Mouse (Mus musculus): ENCODE measurements around the gene C530008M17Rik.
A peak's percentile ranks its signal among the peaks of the same experiment; 100 is the strongest.

Gene C530008M17Rik

DNA sequence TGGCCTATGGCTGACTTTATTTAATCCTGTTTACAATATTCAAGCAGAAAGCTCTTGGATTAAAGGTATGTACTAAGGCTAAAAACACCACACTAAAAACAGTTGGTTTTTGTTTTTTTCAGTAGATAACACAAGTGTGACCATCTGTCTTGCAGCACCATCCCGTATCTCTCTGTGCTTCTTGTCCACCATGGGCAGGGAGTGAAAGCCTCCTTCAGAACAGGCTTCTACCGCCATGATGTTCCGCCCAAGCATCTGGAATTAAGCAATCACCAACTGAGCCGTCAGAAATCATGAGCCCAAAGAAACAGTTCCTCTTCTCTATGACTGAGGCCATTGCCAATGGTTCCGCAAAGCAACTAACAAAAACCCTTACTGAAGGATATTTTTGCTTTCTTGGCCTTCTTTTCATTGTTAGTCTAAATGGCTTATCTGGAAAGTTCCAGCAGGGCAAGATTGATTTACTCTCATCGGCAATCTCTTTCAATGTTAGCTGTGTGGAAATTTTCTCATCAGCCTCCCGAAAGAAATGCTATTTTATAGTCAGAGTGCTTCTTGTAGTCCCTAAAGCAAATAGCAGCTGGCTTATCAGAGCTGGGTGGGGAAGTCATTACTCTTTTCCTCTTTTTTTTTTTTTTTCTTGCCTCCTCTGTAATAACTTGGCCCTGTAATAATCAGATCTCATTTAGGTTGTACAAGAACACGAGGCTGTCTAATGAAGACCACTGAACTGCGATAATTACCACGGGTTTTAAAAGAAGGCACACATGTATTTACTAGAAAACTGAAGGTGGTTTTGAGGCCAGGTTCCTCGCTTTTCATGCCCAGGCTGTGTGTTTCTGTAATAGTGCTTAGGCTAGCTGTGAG, 49.2 kb downstream of the C530008M17Rik start:
- no peak for DNase-seq

DNA sequence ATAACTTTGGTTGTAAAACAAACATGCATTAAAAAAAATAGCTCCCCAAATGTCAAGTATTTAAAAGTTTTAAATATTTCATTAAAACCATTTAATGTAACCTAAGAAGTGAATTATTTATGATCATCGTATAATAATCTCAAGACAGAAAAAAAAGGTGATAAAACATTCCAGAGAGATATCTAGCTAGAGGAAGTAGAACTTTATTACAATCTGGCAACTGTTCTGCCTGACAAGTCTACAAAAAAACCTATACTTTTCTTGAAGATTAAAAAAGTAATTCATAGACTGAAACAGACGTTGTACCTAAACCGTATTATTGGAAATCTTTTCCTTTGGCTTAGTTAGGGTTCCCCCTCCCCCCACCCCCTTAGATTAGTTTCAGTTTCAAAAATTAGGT, 50.8 kb downstream of the C530008M17Rik start:
- no peak for DNase-seq

DNA sequence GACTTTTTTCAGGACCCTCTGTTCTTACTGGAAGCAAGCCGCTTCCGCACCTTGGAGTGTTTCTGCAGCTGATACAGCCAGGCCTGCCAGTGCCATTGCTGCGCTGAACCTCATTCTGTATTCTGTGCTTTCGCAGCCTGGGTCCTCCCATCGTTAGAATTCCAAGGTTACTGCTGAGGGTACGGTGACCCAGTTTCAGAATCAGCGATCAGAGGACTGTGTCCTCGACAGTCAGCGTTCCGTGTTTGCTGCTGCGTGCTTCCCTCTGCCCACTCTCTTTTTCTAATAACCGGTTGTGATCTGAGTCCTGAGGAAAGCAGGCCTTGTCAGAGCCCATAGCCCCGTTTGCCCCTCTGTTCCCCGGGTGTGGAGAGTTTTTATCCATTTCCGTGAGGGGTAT, 51.7 kb downstream of the C530008M17Rik start:
- no peak for DNase-seq

DNA sequence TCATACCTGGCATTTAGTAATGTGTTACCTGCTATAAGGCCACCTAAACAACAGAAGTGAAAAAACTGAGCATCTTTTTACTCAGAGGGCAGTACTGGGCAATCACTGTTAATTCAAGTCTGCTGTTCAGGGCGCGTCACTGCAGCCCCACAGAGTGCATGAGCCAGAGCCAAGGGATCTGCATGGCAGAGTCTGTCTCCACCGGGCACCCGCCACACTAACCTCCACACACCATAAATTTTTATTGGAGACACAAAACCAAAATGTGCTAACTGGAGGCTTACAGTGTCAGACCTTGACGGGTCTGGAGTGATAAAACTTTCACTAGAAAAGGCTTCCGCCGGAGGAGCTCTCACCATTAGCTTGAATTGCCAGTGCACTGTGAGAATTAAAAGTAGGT, 57.4 kb downstream of the C530008M17Rik start:
- peak in 1 of 2 experiments; percentile 37 for DNase-seq

DNA sequence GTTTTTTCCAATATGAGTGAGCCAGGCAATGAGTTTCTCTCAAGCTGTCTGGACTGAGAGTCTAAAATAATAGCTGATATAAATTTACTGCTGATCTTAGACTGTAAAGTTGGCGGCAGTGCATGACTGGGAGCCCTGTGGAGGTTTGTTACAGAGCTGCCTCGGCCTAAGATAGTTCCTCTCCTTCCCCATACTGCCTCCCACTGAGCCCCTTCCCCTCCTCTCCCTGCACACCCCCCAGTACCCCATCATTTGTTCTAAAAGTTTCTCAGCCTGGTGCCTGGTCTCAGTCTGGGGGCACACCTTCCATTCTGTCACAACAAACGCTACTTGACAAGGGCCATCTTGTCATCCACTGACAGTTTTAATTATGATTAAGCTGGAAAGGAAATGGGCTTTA, 63.6 kb downstream of the C530008M17Rik start:
- no peak for DNase-seq

DNA sequence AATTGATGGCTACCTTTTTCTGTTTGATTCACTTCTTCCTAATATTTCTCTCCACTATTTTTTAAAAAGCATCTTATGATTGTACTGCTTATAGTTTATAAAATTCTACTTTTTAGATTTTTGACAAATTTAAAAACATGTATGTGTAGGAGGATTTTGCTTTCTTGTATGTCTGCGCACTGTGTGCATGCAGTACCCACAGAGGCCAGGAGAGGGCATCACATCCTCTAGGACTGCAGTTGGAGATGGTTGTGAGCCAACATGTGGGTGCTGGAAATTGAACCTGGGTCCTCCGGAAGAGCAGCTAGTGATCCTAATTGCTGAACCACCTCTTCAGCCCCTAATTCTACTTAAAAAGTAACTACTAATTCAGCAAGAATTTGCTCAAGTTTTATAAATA, 68.6 kb downstream of the C530008M17Rik start:
- DNase-seq, result no peak

DNA sequence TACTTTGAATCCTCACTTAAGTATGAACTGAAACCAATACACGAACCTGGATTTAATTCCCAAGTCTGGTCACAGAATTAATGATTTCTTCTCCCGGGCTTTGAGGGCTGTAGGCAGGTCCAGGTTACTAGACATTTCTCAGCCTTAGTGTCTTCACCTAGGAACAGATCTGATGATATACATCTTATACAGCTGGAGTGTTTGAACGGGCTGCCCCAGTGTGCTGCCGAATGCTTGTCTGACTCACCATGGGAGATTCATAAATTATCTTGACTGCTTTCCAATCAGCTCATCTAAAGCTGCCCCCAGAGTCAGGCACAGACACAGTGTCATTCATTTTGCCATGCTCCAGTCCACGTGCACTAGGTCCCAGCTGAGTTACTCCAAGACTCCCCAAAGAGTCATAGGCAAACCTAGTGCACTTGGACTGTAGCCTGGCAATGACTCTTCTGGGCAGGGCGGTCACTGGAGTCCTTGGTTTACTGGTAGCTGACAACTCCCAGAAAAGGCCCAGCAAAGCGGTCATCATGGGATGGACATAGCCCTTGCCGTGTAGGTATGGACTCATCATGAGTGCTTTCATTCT, 70.3 kb downstream of the C530008M17Rik start:
- DNase-seq, result no peak

DNA sequence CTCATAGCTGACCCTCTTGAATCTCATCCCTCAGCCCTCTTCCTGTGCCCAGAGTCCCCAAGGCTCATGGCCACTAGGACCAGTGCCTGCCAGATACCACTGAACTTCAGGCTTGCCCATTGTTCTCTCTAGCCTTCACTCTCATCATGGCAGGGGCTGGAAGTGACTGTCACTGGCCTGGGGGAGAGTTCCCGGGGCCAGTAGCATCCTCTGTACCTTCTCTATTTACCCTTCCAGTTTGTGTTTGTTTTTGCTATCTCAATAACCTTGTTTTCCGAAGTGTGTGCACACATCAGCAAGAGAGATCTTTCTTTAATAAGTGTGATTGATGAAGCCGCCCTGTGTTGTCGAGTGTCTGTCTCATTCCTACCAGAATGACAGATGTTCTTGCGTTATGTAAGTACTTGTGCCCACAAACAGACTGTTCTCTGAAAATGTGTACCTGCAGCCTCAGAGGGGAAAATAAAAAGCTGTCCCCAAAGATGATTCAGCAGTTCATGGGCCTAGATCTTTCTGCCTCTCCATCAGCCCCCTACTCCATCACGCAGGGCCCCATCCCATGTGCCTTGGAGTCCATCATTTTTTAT, 76.8 kb downstream of the C530008M17Rik start:
- no peak for DNase-seq

DNA sequence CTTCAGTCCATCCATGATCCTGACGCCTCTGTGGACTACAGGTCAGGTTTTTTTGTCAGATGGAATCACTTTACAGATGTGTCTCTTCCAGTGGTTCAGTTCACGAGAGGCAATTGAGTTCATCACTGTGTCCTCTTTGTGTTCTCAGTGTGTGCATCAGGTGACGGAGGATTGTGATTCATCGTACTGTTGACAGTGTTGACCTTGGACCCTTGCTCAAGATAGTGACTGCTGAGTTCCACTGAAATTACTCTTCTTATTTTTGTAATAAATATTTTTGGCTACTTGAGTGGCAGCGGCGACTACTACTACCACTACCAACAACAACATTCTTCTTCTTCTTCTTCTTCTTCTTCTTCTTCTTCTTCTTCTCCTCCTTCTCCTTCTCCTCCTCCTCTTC, 85.2 kb downstream of the C530008M17Rik start:
- DNase-seq, result no peak

DNA sequence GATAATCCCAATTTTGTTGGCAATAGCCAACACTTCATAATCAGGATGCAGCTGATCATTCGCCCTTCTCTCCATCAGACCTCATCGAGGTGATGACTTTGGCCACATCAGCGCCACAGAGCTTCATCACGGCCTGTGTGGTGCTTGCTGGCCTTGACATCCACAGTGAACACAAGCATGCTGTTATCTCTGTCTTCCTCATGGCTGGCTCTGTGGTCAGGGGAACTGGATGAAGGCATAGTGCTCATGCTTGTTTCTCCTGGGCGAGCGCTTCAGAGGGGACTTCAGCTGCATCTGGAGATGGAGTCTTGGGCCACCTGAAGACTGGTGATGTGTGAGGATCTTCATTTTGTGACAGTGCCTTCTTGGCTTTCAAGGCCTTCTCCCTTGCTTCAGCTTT, 85.8 kb downstream of the C530008M17Rik start:
- DNase-seq, result no peak

DNA sequence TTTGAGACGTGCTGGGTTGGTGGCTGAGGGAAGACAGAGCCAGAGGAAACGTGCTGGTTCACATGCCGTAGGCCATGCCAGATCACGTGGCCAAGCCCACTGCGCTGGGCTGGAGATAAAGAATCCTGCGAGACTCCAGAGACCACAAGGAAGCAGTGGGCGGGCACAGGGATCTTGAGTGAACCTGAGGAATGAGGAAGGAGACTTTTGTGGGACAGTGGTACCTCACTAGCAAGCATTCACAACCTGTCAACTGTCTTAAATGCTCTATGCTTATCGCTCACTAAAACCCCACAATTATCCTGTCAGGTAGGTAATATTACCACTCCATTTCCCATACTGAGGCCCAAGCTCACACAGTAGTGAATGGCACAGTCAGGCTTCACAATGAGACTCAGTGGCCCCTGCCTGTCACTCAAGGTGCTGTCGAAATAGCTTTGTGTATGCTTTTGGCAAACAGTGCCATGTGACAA, 88.5 kb downstream of the C530008M17Rik start:
- DNase-seq, result peak; percentile 40 to 50

DNA sequence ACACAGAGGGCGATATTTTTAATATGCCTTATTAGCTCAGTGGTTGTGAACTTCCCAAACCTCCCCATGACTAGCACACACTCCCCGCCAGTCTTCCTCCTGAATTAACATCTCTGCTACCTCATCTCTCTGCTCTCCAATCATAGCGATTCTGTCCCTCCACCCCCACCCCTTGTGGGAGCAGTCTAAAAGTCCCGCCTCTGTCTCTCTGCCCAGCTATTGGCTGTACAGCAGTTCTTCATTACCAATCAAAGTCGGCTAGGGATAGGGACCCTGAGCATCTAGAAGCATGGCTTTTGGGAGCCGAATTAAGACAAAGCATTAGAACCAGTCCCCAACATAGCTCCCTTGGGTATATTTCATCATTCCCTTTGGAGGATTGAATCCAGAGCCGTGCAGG, 91.5 kb downstream of the C530008M17Rik start:
- DNase-seq, result no peak

DNA sequence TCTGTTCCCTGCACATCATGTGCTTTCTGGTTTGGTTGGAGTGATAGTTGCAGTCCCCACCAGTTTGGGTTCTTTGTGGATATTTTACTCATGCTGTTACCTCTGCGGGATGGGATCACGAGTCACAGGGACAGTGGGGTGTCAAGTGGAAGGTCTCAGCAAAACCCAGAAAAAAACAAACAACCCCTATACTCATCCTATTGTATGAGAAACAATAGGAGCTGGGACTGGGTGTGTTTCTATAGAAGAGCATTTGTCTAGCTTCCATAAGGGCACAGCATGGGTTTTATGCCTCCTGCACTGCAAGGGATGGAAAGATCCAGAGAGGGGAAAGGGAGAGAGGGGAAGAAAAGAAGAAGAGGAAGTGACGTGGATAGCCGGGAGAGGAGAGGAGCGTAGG, 96.0 kb downstream of the C530008M17Rik start:
- no peak for DNase-seq

DNA sequence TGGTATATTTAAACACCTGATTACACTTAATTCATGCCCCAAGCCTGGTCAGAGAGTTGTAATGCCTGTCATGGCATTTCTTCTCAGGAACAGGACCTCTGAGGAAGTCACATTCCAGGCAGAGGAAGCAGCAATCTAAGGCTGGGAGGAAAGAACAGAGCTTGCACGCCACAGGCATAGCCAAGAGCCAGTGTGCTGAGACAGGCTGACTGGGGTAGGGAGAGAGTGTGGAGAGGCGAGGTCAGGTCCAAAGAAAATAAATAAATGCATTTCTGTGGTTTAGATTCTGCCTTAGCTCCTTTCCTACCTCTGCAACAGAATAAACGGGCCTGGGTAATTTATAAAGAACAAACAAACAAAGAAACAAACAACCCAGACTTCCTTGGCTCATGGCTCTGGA, 104.0 kb downstream of the C530008M17Rik start:
- no peak for DNase-seq

DNA sequence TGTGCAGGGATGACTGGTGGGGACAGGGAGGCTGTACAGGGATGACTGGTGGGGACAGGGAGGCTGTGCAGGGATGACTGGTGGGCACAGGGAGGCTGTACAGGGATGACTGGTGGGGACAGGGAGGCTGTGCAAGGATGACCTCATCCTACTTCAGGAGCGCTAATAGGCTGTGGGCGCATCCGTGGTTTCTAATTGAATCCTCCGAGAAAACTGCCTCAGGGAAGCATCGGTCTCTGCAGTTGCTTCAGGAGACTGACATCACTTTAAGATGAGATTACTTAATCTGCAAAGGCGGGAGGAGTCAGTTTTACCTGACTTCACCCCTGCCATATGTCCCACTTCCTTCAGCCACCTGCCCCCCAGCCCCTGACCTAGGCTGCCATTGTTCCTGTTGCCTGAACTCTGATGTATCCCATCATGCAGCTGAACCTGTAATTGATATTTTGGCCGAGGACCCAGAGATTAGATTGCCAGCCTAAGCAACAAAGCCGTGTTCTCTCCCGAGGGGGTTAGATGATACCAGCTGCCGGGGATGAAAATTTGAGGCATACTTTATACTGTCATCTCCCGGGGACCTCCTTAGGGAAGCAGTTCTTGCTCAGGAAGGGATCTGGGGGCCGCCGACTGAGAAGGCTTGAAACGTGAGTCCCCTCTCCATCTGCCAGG, 105.9 kb downstream of the C530008M17Rik start:
- peak; percentile 61 to 65 for DNase-seq

DNA sequence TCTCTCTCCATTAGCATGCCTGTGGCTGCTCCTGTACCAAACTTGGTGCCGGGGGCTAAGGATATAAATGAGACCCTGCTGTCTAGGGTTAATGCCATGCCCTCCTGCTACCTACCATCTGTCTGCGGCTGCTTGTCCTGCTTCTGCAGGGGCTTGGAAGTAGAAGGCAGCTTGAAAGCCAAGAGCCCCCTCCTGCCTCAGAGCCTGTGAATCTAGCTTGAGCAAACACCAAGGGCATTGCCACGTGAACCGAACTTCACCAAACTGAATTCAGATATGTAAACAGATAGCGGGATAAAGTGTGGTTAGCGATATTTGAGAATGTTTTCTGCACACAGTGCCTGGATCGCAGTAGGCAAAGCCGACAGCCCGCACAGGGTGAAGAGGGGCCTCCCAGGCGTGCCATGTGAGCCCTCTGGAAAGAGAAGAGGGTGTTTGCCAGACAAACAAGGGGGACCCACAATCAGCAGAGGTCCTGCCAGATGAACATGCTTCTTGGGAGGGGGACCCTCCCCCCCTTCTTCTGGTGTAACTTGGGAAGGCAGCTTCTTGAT, 106.9 kb downstream of the C530008M17Rik start:
- peak; percentile 56 to 76 for DNase-seq

DNA sequence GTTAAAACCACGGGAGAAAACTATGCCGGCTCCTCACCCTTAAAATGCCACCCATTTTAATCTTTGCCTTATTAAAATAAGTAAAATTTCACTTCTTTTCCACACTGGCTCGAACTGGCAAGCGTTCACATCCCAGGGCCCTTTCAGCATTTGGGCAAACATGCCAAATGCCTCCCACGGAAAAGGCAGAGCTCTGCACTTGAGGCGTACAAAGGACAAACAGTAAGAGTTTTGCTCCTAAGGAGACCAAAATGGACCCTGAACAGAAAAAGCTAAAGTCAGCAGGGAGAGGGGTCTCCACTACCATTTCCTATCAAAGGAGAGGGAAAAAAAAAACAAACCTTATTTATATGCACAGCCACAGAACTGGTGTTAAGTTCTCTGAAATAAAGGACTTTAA, 107.4 kb downstream of the C530008M17Rik start:
- DNase-seq, result peak in 1 of 2 experiments; percentile 61

DNA sequence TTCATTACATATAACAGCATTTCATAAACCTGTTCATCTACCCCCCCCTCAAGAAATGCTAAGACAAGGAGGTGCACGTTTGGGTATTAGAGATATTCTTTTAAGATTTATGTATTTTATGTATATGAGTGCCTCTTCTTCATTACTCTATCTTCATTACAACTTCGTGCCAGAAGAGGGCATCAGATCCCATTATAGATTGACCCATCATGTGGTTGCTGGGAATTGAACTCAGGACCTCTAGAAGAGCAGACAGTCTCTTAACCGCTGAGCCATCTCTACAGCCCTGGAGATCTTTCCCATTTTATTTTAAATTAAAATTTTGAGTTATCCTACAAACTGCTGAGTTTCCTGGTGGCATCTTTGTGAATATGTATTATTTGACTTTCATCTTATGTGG, 112.7 kb downstream of the C530008M17Rik start:
- no peak for DNase-seq

DNA sequence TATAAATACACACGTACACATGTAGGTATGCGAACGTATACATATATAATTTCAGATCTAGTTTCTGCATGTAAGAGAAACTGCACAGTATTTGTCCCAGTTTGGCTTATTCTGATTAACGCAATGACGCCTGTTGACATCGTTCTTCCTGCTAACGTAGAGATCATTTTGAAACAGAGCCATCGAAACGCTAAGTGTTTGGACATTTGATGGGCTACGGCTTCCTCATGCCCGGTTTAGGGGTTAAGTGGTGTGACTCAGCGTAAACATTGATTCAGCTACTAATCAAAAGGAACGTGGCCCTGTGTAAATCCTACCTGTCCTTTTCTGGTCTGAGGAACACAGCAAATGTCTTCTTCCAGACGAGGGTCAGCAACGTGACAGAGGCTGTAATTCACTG, 113.3 kb downstream of the C530008M17Rik start:
- DNase-seq, result no peak

DNA sequence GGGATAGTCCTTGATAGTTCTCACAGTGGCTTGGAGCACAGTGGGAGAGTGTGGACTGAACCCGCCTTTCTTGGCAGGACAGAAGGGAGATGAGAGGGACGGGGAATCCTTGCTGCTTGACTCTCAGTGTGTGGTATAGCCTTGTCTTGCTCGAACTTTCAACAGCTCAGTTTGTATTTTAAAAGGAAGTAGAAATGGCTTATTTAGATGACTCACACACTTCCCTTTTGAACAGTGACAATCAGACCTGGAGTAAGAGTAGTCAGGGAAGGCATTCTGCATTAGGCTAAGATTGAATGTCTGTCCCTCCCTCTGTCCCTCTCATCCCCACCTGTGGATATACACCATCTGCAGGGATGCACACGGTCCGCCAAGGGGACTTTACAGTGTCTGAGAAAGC, 115.1 kb downstream of the C530008M17Rik start:
- DNase-seq, result no peak

DNA sequence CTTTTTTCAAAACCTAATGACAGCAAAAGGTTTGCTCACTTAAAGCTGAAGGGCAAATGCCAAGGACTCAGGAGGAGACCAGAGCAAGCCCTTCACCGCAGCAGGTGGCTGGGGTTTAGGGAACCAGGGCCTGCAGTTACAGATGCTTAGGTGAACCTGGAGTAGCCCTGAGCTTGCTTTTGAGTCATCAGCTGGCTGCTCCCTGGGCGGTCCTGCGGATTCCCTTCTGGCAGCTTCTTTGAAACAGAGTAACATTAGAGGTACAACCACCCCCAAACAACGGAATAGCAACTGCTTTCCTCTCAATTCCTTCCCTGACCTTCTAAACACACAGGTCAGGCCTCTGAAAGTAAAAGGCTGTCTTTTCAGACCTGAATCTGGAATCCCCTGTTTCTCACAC, 116.5 kb downstream of the C530008M17Rik start:
- no peak for DNase-seq

DNA sequence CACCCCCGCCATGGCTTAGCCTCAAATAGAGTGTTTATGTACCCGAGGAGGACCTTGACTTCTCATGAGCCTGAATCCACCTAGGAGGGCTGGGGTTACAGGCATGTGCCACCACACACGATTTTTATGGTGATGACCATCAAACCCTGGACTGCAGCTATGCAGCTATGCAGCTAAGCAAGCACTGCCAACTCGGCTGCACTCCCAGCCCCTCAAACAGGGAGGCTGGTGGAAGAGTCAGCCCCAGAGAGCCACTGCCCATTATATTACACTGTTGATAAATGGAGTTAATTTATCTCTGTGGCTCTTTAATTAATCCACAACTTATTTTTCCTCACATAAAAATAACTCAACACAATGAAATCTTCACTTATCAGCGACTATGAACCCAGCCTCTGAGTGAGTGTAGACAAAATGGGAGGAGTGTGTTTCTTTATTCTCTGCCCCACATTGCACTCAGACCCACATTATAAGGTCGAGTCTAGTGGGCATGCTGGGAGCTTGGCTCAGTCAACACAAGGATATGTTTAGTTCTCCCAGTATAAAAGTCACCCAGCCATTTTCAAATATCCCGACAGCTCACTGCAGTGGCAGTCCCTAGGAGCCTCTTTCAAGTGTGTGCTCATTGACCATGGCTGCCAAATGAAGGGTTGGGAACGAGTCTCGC, 117.3 kb downstream of the C530008M17Rik start:
- DNase-seq, result peak in 1 of 2 experiments; percentile 39
